Mouse (Mus musculus) stomach, embryonic 16.5 days (tissue): ENCODE measurements around the gene Abhd17c. TPM values are rescaled to one million over a fixed set of nuclear protein-coding genes. Genes with fewer than 3 reads are reported as not detected.

Source experiments
- ATAC-seq: fragments of 200-750 bp; cut with Nextera tagmentation; 2 replicates; pipeline ENCODE4 v1.8.0; 2017; ENCODE audit warnings: moderate number of reproducible peaks, moderate TSS enrichment; ENCODE audit not compliant: insufficient read depth, low FRiP score
- H3K27ac ChIP-seq: fragments of 300-500 bp; sonication (generic); 2 replicates; pipeline ENCODE4 v1.5.1; 2014; ENCODE audit warnings: low read length
- H3K27me3 ChIP-seq: fragments of 300-500 bp; sonication (generic); 2 replicates; pipeline ENCODE4 v1.6.1; 2014; ENCODE audit warnings: low read length, control low read depth, mixed read lengths; ENCODE audit not compliant: control insufficient read depth, insufficient read depth
- H3K36me3 ChIP-seq: fragments of 300-500 bp; sonication (generic); 2 replicates; pipeline ENCODE4 v1.6.1; 2014; ENCODE audit warnings: low read length; ENCODE audit not compliant: control insufficient read depth, insufficient read depth
- H3K4me1 ChIP-seq: fragments of 300-500 bp; sonication (generic); 2 replicates; pipeline ENCODE4 v1.6.1; 2014; ENCODE audit warnings: low read length, control low read depth, mixed read lengths; ENCODE audit not compliant: control insufficient read depth, insufficient read depth
- H3K4me2 ChIP-seq: fragments of 300-500 bp; sonication (generic); 2 replicates; pipeline ENCODE4 v1.6.1; 2014; ENCODE audit warnings: low read depth, low read length, mixed read lengths
- H3K4me3 ChIP-seq: fragments of 300-500 bp; sonication (generic); replicated peaks from 2 replicates; pipeline ENCODE4 v1.5.1; 2014; ENCODE audit warnings: mild to moderate bottlenecking, low read length
- H3K9ac ChIP-seq: fragments of 300-500 bp; sonication (generic); 2 replicates; pipeline ENCODE4 v1.6.1; 2014; ENCODE audit warnings: low read length
- H3K9me3 ChIP-seq: fragments of 300-500 bp; sonication (generic); replicated peaks from 2 replicates; pipeline ENCODE4 v1.6.1; 2016; ENCODE audit warnings: low read length, control low read depth; ENCODE audit not compliant: control insufficient read depth
- WGBS: fragments of 180-500 bp; shearing (Covaris S2); extraction: QIAGEN DNeasy Blood & Tissue Kit; methylation state at CpG from one replicate; pipeline ENCODE4 v1.1.7; 2014; 5-methylcytosine and 5-hydroxymethylcytosine counted together
- polyA plus RNA-seq: library from polyadenylated mRNA; unstranded; fragments of >200 nt; fragmentation: Nextera tagmentation; extraction: Ambion mirVana; gene quantifications from 2 replicates; pipeline ENCODE4 v1.2.1, GENCODE M21; 2015

Abhd17c gene
- polyA plus RNA-seq, 1 experiment from 2014 or later = 8.9 TPM

- no peak overlapping the region for H3K9ac ChIP-seq
- H3K4me3 ChIP-seq = no peak overlapping the region
- H3K4me1 ChIP-seq = peaks cover 55% of the 10 kb centered on the region
- no peaks in the 10 kb centered on the region for H3K27me3 ChIP-seq
- H3K36me3 ChIP-seq = no peaks in the 10 kb centered on the region
- WGBS = 35% methylated on average over 7 of the region's 7 CpGs
- no peak for ATAC-seq
- H3K9me3 ChIP-seq = no peaks in the 10 kb centered on the region
- H3K27ac ChIP-seq = peak overlapping the region; percentile 7; the same call in 1 of the 2 replicates
- no peak overlapping the region for H3K4me2 ChIP-seq
These were observed 34.8 kb downstream of the Abhd17c start for GRCm38 (mm10) chr7:84116621-84117542.

GRCm38 (mm10) chr7:84115385-84115784 is 36.3 kb downstream of the Abhd17c start:
- 66% methylated on average over 2 of the region's 2 CpGs for WGBS
- H3K4me2 ChIP-seq = no peak overlapping the region
- ATAC-seq = no peak

GRCm38 (mm10) chr7:84114775-84115174 is 36.9 kb downstream of the Abhd17c start:
- Histone ChIP-seq H3K4me1 (peaks cover 40% of the 10 kb centered on the region), H3K27me3 (no peaks in the 10 kb centered on the region), H3K36me3 (no peaks in the 10 kb centered on the region), H3K4me2 (no peak overlapping the region), H3K9ac (no peak overlapping the region), H3K9me3 (no peaks in the 10 kb centered on the region), H3K27ac (no peak overlapping the region), H3K4me3 (no peak overlapping the region)
- ATAC-seq = no peak
- WGBS = 76% methylated on average over 3 of the region's 3 CpGs

More at GRCm38 (mm10) chr7:84115385-84115784, 36.3 kb downstream of the Abhd17c start:
- Histone ChIP-seq H3K27me3 (no peaks in the 10 kb centered on the region), H3K9ac (no peak overlapping the region), H3K4me3 (no peak overlapping the region), H3K9me3 (no peaks in the 10 kb centered on the region), H3K27ac (no peak overlapping the region), H3K4me1 (peaks cover 46% of the 10 kb centered on the region), H3K36me3 (no peaks in the 10 kb centered on the region)

GRCm38 (mm10) chr7:84113035-84113390 is 38.7 kb downstream of the Abhd17c start:
- 84% methylated on average over 8 of the region's 8 CpGs for WGBS
- no peak overlapping the region for H3K4me3 ChIP-seq
- H3K27ac ChIP-seq = no peak overlapping the region
- H3K4me1 ChIP-seq = peaks cover 27% of the 10 kb centered on the region
- no peak for ATAC-seq
- no peak overlapping the region for H3K9ac ChIP-seq
- no peaks in the 10 kb centered on the region for H3K9me3 ChIP-seq
- no peak overlapping the region for H3K4me2 ChIP-seq
- H3K27me3 ChIP-seq = no peaks in the 10 kb centered on the region
- H3K36me3 ChIP-seq = 0 out of 2 replicates have a peak, but pooled peaks cover 4% of the 10 kb centered on the region

- Histone ChIP-seq H3K27me3 (no peaks in the 10 kb centered on the region), H3K4me1 (peaks cover 23% of the 10 kb centered on the region), H3K36me3 (0 out of 2 replicates have a peak, but pooled peaks cover 4% of the 10 kb centered on the region), H3K9ac (no peak overlapping the region), H3K4me2 (no peak overlapping the region), H3K4me3 (no peak overlapping the region), H3K27ac (no peak overlapping the region; the same call in 1 of the 2 replicates), H3K9me3 (no peaks in the 10 kb centered on the region)
- no peak for ATAC-seq
- 62% methylated on average over 6 of the region's 6 CpGs for WGBS
These were observed 39.2 kb downstream of the Abhd17c start for GRCm38 (mm10) chr7:84112351-84113034.

- 45% methylated on average over 10 of the region's 10 CpGs for WGBS
- no peak for ATAC-seq
These were observed 39.9 kb downstream of the Abhd17c start for GRCm38 (mm10) chr7:84111716-84112350.

GRCm38 (mm10) chr7:84106942-84107341 is 44.8 kb downstream of the Abhd17c start:
- 0 out of 2 replicates have a peak, but pooled peaks cover 4% of the 10 kb centered on the region for H3K36me3 ChIP-seq
- no peak for ATAC-seq
- no peaks in the 10 kb centered on the region for H3K9me3 ChIP-seq
- peaks cover 3% of the 10 kb centered on the region; the same call in 1 of the 2 replicates for H3K4me1 ChIP-seq
- H3K27me3 ChIP-seq = no peaks in the 10 kb centered on the region
- no peak overlapping the region for H3K4me3 ChIP-seq
- WGBS = 88% methylated on average over 1 of the region's 1 CpGs
- no peak overlapping the region for H3K9ac ChIP-seq
- no peak overlapping the region for H3K27ac ChIP-seq
- no peak overlapping the region for H3K4me2 ChIP-seq

More at GRCm38 (mm10) chr7:84111716-84112350, 39.9 kb downstream of the Abhd17c start:
- Histone ChIP-seq H3K9me3 (no peaks in the 10 kb centered on the region), H3K27me3 (no peaks in the 10 kb centered on the region), H3K27ac (no peak overlapping the region; the same call in 1 of the 2 replicates), H3K9ac (no peak overlapping the region), H3K36me3 (0 out of 2 replicates have a peak, but pooled peaks cover 4% of the 10 kb centered on the region), H3K4me2 (no peak overlapping the region), H3K4me3 (no peak overlapping the region), H3K4me1 (peaks cover 19% of the 10 kb centered on the region)

- H3K9ac ChIP-seq = no peak overlapping the region
- no peaks in the 10 kb centered on the region for H3K36me3 ChIP-seq
- no peaks in the 10 kb centered on the region for H3K9me3 ChIP-seq
- no peak overlapping the region for H3K4me3 ChIP-seq
- H3K4me2 ChIP-seq = no peak overlapping the region
- H3K27me3 ChIP-seq = no peaks in the 10 kb centered on the region
- 91% methylated on average over 1 of the region's 1 CpGs for WGBS
- no peak overlapping the region for H3K27ac ChIP-seq
- ATAC-seq = no peak
- no peaks in the 10 kb centered on the region for H3K4me1 ChIP-seq
These were observed 49.1 kb downstream of the Abhd17c start for GRCm38 (mm10) chr7:84102589-84102988.
